Mouse (Mus musculus): ENCODE data around the gene Agt. TPM values are rescaled to one million over a fixed set of nuclear protein-coding genes. Genes with fewer than 3 reads are reported as not detected.

Gene Agt
- 2.4 and 3.2 TPM in 2 replicates for polyA plus RNA-seq (2012; ENCODE audit: insufficient read depth, insufficient read length, missing spikeins)

DNA sequence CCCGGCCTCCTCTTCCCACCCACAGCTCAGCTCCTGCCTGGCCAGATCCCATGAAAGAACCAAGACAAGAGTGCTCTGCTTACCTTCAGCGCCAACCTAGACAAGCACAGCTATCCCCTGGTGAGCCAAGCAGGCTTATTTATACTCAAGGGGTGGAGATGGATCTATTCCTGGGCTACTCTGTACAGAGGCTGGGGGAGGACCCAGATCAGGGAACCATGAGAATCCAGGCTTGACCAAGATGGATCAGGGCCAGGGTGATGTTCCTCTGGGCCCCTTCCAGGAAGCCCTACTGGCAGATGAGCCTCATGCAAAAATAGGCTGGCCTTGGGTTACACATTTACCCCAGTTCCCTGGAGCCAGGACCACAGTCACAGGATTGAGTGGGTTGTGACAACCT is at the start of gene Agt:
TSS of gene Agt (minus strand) at position 114 of the 400 bp plus-strand sequence.
- no peaks in the 10 kb centered on the region for H3K4me1 ChIP-seq (ENCODE audit: control insufficient read depth, insufficient read depth, insufficient read length, low read length)
- no peak within 1 kb of the TSS for H3K4me3 ChIP-seq (ENCODE audit: insufficient read depth, low read depth, low read length)
- H3K27ac ChIP-seq (replicated peaks; ENCODE audit: low read depth, low read length): no peak within 1 kb of the TSS

DNA sequence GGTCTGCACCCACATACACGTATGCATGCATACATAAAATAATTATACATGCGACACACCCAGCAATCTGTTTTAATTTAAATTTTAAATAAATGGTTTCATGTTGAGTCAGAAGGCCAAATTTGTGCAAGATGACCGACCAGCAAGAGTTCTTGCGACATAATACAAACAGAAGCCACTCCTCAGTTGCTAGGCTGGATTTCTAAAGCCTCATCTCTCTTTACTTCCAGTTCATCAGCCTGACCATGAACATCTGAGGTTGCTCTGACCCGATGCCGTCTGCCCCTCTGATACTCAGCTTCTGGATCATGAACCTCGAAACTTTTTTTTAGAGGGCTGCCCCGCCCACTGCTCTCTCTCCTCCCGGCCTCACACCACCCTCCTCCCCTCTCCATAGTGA is 48.7 kb upstream of the Agt start:
- no peaks in the 10 kb centered on the region for H3K4me1 ChIP-seq (ENCODE audit: control insufficient read depth, insufficient read depth, insufficient read length, low read length)
- H3K4me3 ChIP-seq (ENCODE audit: insufficient read depth, low read depth, low read length): no peak overlapping the region
- H3K27ac ChIP-seq (replicated peaks; ENCODE audit: low read depth, low read length): no peak overlapping the region

DNA sequence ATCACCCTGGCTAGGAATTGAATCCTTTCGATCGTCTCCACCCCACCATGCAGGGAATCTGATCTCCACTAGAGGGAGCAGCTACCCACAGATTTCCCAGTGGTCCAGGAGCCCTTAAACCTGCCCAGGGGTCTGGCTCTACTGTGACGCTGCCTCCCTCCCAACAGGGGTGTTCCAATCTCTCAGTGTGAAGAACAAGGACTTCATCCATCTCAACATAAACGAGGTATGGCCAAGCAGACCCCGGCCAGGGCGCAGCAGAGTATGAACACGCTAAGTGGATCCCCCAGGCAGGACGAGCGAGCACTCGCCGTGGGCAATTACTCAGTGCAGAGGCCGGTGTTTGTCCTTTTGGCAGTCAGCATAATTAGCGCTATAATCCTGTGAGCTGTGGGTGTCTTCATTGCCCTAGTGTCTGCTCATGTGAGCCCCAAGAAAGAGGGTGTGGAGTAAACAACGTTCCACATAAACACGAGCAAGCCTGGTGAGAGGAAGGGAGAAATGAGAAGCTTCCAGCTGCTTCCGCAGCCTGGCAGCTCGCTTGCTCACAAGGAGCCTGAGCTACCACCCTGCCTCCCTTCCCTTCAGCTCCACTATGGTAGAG is 47.9 kb upstream of the Agt start:
- Histone ChIP-seq H3K4me1 (ENCODE audit: control insufficient read depth, insufficient read depth, insufficient read length, low read length) (no peaks in the 10 kb centered on the region), H3K27ac (replicated peaks; ENCODE audit: low read depth, low read length) (no peak overlapping the region), H3K4me3 (ENCODE audit: insufficient read depth, low read depth, low read length) (peak overlapping the region; percentile 36)

DNA sequence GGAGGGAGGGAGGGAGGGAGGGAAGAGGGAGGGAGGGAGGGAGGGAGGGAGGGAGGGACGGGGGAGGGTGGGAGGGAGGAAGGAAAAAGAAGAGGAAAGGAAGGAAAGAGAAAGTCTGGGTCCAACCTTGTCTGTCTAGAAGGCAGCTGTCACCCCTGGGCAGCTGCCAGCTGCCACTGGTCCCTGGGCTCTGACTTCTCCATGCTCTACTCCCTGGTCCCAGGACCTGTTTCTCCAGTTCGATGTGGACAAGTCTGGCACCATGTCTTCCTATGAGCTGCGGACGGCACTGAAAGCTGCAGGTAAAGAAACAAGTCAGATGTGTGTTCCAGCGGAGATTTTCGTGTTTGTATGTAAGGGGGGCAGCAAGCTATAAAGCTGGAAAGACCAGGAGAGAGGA is 44.8 kb upstream of the Agt start:
- Histone ChIP-seq H3K4me1 (ENCODE audit: control insufficient read depth, insufficient read depth, insufficient read length, low read length) (no peaks in the 10 kb centered on the region), H3K4me3 (ENCODE audit: insufficient read depth, low read depth, low read length) (no peak overlapping the region), H3K27ac (replicated peaks; ENCODE audit: low read depth, low read length) (no peak overlapping the region)

DNA sequence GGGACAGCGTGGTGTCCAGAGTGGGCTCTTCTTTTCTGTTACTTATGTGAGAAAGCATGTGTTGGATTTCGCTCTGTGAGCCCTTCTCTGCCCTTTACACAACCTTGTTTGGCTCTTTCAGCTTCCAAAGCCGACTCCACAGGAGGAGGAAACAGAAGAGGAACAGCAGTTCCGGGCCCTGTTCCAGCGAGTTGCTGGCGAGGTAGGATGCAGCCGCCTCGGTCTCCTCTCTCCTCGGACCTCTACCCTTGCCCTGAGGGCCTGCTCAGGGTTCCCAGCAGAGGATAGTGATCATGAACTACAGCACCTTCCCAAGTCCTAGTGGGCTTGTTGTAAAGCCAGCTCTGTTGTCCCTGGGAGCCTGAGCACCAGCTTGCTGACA is 39.5 kb upstream of the Agt start:
- Histone ChIP-seq H3K4me3 (ENCODE audit: insufficient read depth, low read depth, low read length) (no peak overlapping the region), H3K4me1 (ENCODE audit: control insufficient read depth, insufficient read depth, insufficient read length, low read length) (no peaks in the 10 kb centered on the region), H3K27ac (replicated peaks; ENCODE audit: low read depth, low read length) (no peak overlapping the region)

DNA sequence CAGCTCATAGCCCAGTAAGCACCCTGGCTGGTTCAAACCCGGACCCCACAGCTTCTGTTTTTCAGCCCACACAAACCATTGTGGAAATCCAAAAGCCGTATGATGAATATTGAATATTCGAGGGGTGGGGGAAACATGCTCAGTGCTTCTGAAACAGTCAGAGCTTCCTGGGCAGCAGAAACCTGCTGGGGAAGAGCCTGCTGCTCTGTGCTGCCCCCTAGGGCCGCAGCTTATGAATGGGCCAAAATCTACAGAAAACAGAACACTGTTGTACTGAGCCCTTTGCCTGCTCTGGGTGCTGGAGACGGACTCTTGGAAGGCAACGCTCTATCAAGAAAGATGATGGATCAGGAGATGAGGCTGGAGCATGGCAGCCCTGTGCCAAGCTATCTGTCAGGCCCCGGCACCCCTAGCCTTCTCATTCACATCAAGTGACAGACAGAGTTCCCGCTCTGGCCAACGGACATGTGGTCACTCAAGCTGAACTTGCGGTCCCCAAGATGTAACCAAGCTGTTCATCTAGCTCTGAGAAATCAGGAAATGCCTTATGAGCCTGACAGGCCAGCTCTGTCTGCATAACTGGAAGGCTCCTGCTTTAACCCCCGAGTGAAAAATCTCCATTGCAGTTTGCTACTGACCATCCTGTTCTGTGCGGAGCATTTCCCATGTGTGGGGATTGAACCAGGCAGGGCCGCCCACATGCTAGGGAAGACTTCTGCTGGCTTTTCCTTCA is 38.9 kb upstream of the Agt start:
- Histone ChIP-seq H3K4me1 (ENCODE audit: control insufficient read depth, insufficient read depth, insufficient read length, low read length) (no peaks in the 10 kb centered on the region), H3K27ac (replicated peaks; ENCODE audit: low read depth, low read length) (no peak overlapping the region), H3K4me3 (ENCODE audit: insufficient read depth, low read depth, low read length) (no peak overlapping the region)

DNA sequence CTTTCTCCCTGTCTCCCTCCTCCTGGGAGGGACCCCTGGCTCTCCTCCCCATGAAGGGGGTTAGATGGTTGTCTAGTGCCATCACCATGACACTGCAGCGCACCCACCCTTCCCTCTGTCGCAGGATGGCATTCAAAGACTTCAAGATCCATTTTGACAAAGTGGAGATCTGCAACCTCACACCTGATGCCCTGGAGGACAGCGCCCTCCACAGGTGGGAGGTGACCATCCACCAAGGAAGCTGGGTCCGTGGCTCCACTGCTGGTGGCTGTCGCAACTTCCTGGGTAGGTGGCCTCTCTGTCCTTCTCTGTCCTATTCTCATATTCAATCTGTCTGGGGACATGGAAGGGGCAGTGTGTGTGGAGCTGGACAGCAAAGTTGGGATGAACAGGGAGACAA is 34.6 kb upstream of the Agt start:
- H3K27ac ChIP-seq (replicated peaks; ENCODE audit: low read depth, low read length): no peak overlapping the region
- H3K4me1 ChIP-seq (ENCODE audit: control insufficient read depth, insufficient read depth, insufficient read length, low read length): no peaks in the 10 kb centered on the region
- no peak overlapping the region for H3K4me3 ChIP-seq (ENCODE audit: insufficient read depth, low read depth, low read length)

DNA sequence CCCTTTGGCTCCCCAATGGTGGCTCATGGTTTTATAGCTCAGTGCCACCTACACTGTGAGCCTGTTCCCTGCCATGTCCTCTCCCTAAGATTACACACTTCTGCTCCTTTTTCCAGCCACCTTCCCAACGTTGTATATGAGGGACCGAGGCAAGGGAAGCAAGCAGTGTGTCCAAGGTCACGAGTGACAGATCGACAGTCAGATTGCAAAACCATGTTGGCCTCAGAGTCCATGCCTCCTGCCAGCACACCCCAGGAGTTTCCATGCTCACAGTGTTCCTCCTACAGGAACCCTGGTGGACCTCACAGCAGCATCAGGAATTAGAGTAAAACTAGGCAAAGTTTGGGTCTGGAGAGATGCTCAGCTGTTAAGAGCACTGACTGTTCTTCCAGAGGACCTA is 19.9 kb upstream of the Agt start:
- peaks cover 7% of the 10 kb centered on the region for H3K4me1 ChIP-seq (ENCODE audit: control insufficient read depth, insufficient read depth, insufficient read length, low read length)
- H3K4me3 ChIP-seq (ENCODE audit: insufficient read depth, low read depth, low read length): no peak overlapping the region
- peak overlapping the region; percentile 90 for H3K27ac ChIP-seq (replicated peaks; ENCODE audit: low read depth, low read length)

DNA sequence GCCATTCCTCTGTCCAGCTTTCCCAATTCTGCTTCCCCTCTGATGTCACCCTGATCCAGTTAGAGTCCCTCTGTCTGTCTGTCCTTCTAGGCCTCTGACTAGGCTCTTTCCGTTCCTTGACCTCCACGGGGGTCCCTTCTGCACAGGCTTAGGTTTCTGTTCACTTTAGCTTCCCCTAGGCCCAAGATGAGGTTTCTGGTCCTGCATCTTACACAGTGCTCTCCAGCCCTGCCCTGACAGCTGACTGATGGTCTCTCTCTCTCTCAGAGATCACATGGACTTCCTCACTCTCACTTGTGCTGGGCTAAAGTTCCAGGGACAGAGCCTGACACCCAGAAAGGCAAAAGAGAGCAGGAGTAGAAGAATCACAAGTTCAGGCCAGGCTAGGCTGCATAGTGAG is 17.1 kb upstream of the Agt start:
- peak overlapping the region; percentile 33; the same call in 1 of the 2 replicates for H3K27ac ChIP-seq (replicated peaks; ENCODE audit: low read depth, low read length)
- H3K4me1 ChIP-seq (ENCODE audit: control insufficient read depth, insufficient read depth, insufficient read length, low read length): peaks cover 7% of the 10 kb centered on the region
- H3K4me3 ChIP-seq (ENCODE audit: insufficient read depth, low read depth, low read length): no peak overlapping the region

DNA sequence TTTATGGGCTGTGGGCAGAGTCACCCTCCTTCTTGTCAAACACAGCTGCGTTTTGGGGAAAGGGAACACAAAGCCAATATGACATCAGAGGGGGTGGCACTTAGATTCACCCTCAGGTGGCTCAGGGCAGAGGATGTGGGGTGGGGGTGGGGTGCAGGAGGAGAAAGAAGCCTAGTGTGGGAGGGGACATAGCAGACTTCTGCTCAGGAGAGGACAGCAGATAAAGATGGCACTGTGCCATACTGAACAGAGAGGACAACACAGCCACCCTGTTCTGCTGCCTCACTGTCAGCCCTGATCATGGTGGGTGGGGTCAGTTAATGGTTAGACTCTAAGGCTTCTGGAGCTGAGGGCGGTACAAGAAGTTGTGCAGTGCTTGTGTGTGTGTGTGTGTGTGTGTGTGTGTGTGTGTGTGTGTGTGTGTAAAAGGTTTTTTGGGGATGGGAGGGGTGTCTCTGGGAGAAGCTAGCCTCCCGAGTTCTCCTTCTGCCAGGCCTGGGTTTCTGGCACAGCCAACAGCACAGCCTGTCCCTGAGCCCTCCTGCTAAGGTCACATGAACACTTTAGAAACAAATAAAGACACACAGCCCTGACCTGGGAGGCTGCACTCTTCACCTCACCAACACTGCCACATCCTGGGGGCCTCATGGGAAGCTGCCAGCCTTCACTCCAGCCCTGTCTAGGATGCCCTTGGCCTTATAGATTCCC is 16.4 kb upstream of the Agt start:
- peak overlapping the region; percentile 33; the same call in 1 of the 2 replicates for H3K27ac ChIP-seq (replicated peaks; ENCODE audit: low read depth, low read length)
- no peak overlapping the region for H3K4me3 ChIP-seq (ENCODE audit: insufficient read depth, low read depth, low read length)
- peaks cover 7% of the 10 kb centered on the region for H3K4me1 ChIP-seq (ENCODE audit: control insufficient read depth, insufficient read depth, insufficient read length, low read length)

DNA sequence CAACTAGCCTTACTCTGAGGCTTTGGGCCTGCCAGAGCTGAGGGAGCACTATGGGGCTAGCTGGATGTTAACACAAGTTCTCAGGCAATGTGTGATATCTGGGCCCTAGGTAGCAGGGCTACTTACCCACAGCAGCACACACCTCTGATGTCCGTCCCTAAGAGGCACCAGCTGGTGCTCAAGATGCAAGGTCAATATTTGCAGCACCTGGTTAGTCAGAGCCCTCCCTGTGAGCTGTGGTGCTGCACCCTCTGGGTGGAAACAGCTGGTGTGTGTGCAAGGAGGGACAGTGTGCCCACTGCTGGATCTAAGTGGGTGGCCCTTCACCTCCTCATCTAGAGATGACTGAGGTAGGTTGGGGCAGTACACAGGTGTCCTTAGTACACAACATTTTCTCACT is 7.2 kb upstream of the Agt start:
- Histone ChIP-seq H3K4me1 (ENCODE audit: control insufficient read depth, insufficient read depth, insufficient read length, low read length) (no peaks in the 10 kb centered on the region), H3K4me3 (ENCODE audit: insufficient read depth, low read depth, low read length) (no peak overlapping the region), H3K27ac (replicated peaks; ENCODE audit: low read depth, low read length) (no peak overlapping the region)

DNA sequence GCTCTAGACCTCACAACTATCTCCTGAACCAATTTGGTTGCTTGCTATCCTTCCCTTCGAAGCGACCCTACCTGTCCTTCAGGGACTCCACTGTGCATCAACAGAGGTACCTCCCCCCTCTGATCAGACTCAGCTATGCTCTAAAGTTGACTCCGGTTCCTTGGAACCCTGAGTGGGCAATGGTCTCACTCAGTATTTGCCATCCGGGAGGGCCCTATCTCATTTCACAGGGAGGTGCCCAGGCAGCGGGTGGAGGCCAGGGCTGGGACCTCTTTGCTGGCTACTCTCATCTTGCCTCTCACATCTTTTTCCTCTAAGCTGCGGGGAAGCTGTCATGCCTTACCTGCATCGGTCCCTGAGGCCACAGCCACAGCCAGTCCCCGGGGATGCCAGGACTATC is 6.3 kb upstream of the Agt start, which contains the start of gene Capn9:
TSS of gene Capn9 (plus strand) at position 301 of the 400 bp plus-strand sequence.
- Histone ChIP-seq H3K4me1 (ENCODE audit: control insufficient read depth, insufficient read depth, insufficient read length, low read length) (no peaks in the 10 kb centered on the region), H3K4me3 (ENCODE audit: insufficient read depth, low read depth, low read length) (no peak within 1 kb of the TSS), H3K27ac (replicated peaks; ENCODE audit: low read depth, low read length) (no peak within 1 kb of the TSS)

DNA sequence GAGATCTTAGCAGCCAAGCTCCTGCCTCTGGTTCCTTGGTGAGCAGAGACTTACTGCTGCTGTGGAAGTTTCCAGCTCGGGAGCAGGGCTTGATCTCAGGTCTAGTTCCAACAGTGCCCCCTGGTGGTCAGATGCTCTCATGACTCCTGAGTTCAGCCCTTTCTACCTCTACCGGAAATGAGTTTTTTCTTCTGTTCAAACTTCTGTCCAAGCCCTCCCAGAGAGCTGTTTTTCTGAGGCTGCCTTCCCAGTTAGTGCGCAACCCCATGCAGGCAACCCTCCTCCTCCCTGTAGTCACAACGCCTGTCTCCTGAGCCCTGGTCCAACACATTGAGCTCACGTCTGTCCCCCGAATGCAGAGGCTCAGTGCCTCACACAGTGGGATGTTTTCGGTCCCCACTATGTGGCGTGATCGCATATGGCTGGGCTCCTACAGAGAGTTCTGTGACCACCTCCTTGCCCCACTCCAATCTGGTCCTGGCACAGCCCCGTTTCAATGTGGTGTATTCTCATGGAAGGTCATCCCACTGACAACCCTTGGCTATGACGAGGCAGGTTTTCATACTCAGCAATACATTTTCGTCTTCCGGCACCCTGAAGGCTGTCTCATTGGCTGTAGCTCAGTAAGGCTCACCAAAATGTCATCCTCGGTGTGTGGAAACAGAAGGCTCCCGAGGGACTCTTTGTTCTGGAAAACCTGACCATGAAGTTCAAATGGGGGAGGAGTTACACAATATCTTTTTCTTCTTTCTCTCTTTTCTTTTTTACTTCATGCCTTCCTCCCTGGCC is 4.2 kb upstream of the Agt start:
- Histone ChIP-seq H3K4me1 (ENCODE audit: control insufficient read depth, insufficient read depth, insufficient read length, low read length) (no peaks in the 10 kb centered on the region), H3K4me3 (ENCODE audit: insufficient read depth, low read depth, low read length) (peak overlapping the region; percentile 32), H3K27ac (replicated peaks; ENCODE audit: low read depth, low read length) (peak overlapping the region; percentile 60)

DNA sequence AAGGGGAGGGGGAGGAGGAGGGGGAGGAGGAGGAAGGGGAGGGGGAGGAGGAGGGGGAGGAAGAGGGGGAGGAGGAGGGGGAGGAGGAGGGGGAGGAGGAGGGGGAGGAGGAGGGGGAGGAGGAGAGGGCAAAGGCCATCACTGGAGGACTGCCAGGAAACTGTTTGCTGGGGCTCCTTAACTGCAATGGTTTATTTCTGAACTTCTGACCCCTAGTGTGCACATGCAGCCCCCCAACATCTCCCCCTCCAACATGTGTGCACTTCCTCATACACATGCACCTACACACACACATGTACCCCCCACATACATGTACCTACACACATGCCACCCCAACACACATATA is 2.9 kb upstream of the Agt start:
- Histone ChIP-seq H3K4me1 (ENCODE audit: control insufficient read depth, insufficient read depth, insufficient read length, low read length) (no peaks in the 10 kb centered on the region), H3K4me3 (ENCODE audit: insufficient read depth, low read depth, low read length) (no peak overlapping the region), H3K27ac (replicated peaks; ENCODE audit: low read depth, low read length) (no peak overlapping the region)

Measured in brown adipose tissue, adult 24 weeks (tissue).